Mouse (Mus musculus): ENCODE results near the gene Bag5. TPM values are rescaled to one million over a fixed set of nuclear protein-coding genes. Genes with fewer than 3 reads are reported as not detected.
A peak's percentile ranks its signal among the peaks of the same experiment; 100 is the strongest.

The Bag5 gene
- polyA plus RNA-seq (2014; fragmentation: Nextera tagmentation; extraction: Ambion mirVana) = 65.5 and 71.6 TPM in 2 replicates

- Histone ChIP-seq H3K9me3 (ENCODE audit: control insufficient read depth, low read length) (no peaks in the 10 kb centered on the region), H3K27me3 (ENCODE audit: control insufficient read depth, insufficient read depth, low read length) (no peaks in the 10 kb centered on the region), H3K27ac (peak within 1 kb of the TSS; percentile 89), H3K36me3 (replicated peaks; ENCODE audit: control insufficient read depth, insufficient read depth) (peaks cover 36% of the 10 kb centered on the region), H3K4me1 (replicated peaks; ENCODE audit: control insufficient read depth, insufficient read depth, low read length) (peaks cover 15% of the 10 kb centered on the region), H3K9ac (peak within 1 kb of the TSS; percentile 96), H3K4me2 (replicated peaks) (peak within 1 kb of the TSS; percentile 84), H3K4me3 (replicated peaks; ENCODE audit: low read length) (peak within 1 kb of the TSS; percentile 96)
- ATAC-seq (ENCODE audit: low FRiP score) (peak; percentile 94), DNase-seq (ENCODE audit: low spot score) (peak; percentile 93)
- WGBS = under 1% methylated on average over 80 of the region's 86 CpGs
These were observed at the start of gene Bag5, which contains the start of gene Apopt1 for GRCm38 (mm10) chr12:111713004-111713651. Gene Bag5, minus strand, starts transcription at chr12:111713257. Gene Apopt1, plus strand, starts transcription at chr12:111713261.

GRCm38 (mm10) chr12:111760306-111760908 is 47.4 kb upstream of the Bag5 start:
- H3K27me3 ChIP-seq (ENCODE audit: control insufficient read depth, insufficient read depth, low read length) = no peaks in the 10 kb centered on the region
- H3K27ac ChIP-seq = no peak overlapping the region
- ATAC-seq (ENCODE audit: low FRiP score) (no peak), DNase-seq (ENCODE audit: low spot score) (no peak)
- H3K4me3 ChIP-seq (replicated peaks; ENCODE audit: low read length) = peak overlapping the region; percentile 96
- H3K9me3 ChIP-seq (ENCODE audit: control insufficient read depth, low read length) = no peaks in the 10 kb centered on the region
- peak overlapping the region; percentile 100 for H3K4me2 ChIP-seq (replicated peaks)
- H3K9ac ChIP-seq = peak overlapping the region; percentile 87
- 0 out of 2 replicates have a peak, but pooled peaks cover 8% of the 10 kb centered on the region for H3K36me3 ChIP-seq (replicated peaks; ENCODE audit: control insufficient read depth, insufficient read depth)
- peaks cover 33% of the 10 kb centered on the region for H3K4me1 ChIP-seq (replicated peaks; ENCODE audit: control insufficient read depth, insufficient read depth, low read length)
- WGBS = 61% methylated on average over 7 of the region's 7 CpGs

GRCm38 (mm10) chr12:111759176-111760061 is 46.4 kb upstream of the Bag5 start:
- H3K27ac ChIP-seq = peak overlapping the region; percentile 98
- H3K4me2 ChIP-seq (replicated peaks) = peak overlapping the region; percentile 100
- no peaks in the 10 kb centered on the region for H3K9me3 ChIP-seq (ENCODE audit: control insufficient read depth, low read length)
- H3K4me3 ChIP-seq (replicated peaks; ENCODE audit: low read length) = peak overlapping the region; percentile 96
- ATAC-seq (ENCODE audit: low FRiP score) (peak; percentile 47), DNase-seq (ENCODE audit: low spot score) (peak; percentile 55)
- H3K9ac ChIP-seq = peak overlapping the region; percentile 87
- H3K36me3 ChIP-seq (replicated peaks; ENCODE audit: control insufficient read depth, insufficient read depth) = 0 out of 2 replicates have a peak, but pooled peaks cover 8% of the 10 kb centered on the region
- 1% methylated on average over 35 of the region's 35 CpGs for WGBS
- no peaks in the 10 kb centered on the region for H3K27me3 ChIP-seq (ENCODE audit: control insufficient read depth, insufficient read depth, low read length)
- peaks cover 33% of the 10 kb centered on the region for H3K4me1 ChIP-seq (replicated peaks; ENCODE audit: control insufficient read depth, insufficient read depth, low read length)

- WGBS = under 1% methylated on average over 83 of the region's 85 CpGs
- peak within 1 kb of the TSS; percentile 87 for H3K9ac ChIP-seq
- peak; percentile 87 for DNase-seq (ENCODE audit: low spot score)
- peak within 1 kb of the TSS; percentile 100 for H3K4me2 ChIP-seq (replicated peaks)
- H3K36me3 ChIP-seq (replicated peaks; ENCODE audit: control insufficient read depth, insufficient read depth) = 0 out of 2 replicates have a peak, but pooled peaks cover 8% of the 10 kb centered on the region
- H3K4me1 ChIP-seq (replicated peaks; ENCODE audit: control insufficient read depth, insufficient read depth, low read length) = peaks cover 33% of the 10 kb centered on the region
- H3K9me3 ChIP-seq (ENCODE audit: control insufficient read depth, low read length) = no peaks in the 10 kb centered on the region
- no peaks in the 10 kb centered on the region for H3K27me3 ChIP-seq (ENCODE audit: control insufficient read depth, insufficient read depth, low read length)
- peak within 1 kb of the TSS; percentile 96 for H3K4me3 ChIP-seq (replicated peaks; ENCODE audit: low read length)
- ATAC-seq (ENCODE audit: low FRiP score) = peak; percentile 87
- peak within 1 kb of the TSS; percentile 98 for H3K27ac ChIP-seq
These were observed 45.5 kb upstream of the Bag5 start, which contains the start of gene Klc1 for GRCm38 (mm10) chr12:111758381-111759175. Gene Klc1, plus strand, starts transcription at chr12:111758849.

- H3K4me3 ChIP-seq (replicated peaks; ENCODE audit: low read length) = peak overlapping the region; percentile 96
- 0 out of 2 replicates have a peak, but pooled peaks cover 2% of the 10 kb centered on the region for H3K36me3 ChIP-seq (replicated peaks; ENCODE audit: control insufficient read depth, insufficient read depth)
- ATAC-seq (ENCODE audit: low FRiP score) = no peak
- H3K9me3 ChIP-seq (ENCODE audit: control insufficient read depth, low read length) = no peaks in the 10 kb centered on the region
- H3K4me1 ChIP-seq (replicated peaks; ENCODE audit: control insufficient read depth, insufficient read depth, low read length) = peaks cover 33% of the 10 kb centered on the region
- peak overlapping the region; percentile 98 for H3K27ac ChIP-seq
- H3K27me3 ChIP-seq (ENCODE audit: control insufficient read depth, insufficient read depth, low read length) = no peaks in the 10 kb centered on the region
- no peak for DNase-seq (ENCODE audit: low spot score)
- H3K9ac ChIP-seq = peak overlapping the region; percentile 87
- peak overlapping the region; percentile 100 for H3K4me2 ChIP-seq (replicated peaks)
- WGBS = 47% methylated on average over 10 of the region's 10 CpGs
These were observed 44.7 kb upstream of the Bag5 start for GRCm38 (mm10) chr12:111757561-111758325.

GRCm38 (mm10) chr12:111756698-111757082 is 43.6 kb upstream of the Bag5 start:
- Histone ChIP-seq H3K4me1 (replicated peaks; ENCODE audit: control insufficient read depth, insufficient read depth, low read length) (peaks cover 27% of the 10 kb centered on the region), H3K36me3 (replicated peaks; ENCODE audit: control insufficient read depth, insufficient read depth) (no peaks in the 10 kb centered on the region), H3K27ac (no peak overlapping the region), H3K27me3 (ENCODE audit: control insufficient read depth, insufficient read depth, low read length) (no peaks in the 10 kb centered on the region), H3K4me2 (replicated peaks) (no peak overlapping the region), H3K9me3 (ENCODE audit: control insufficient read depth, low read length) (no peaks in the 10 kb centered on the region), H3K4me3 (replicated peaks; ENCODE audit: low read length) (no peak overlapping the region), H3K9ac (no peak overlapping the region)
- ATAC-seq (ENCODE audit: low FRiP score) (no peak), DNase-seq (ENCODE audit: low spot score) (no peak)
- WGBS = 52% methylated on average over 5 of the region's 5 CpGs

GRCm38 (mm10) chr12:111756082-111756697 is 43.1 kb upstream of the Bag5 start:
- Histone ChIP-seq H3K4me1 (replicated peaks; ENCODE audit: control insufficient read depth, insufficient read depth, low read length) (peaks cover 22% of the 10 kb centered on the region), H3K27me3 (ENCODE audit: control insufficient read depth, insufficient read depth, low read length) (no peaks in the 10 kb centered on the region), H3K4me3 (replicated peaks; ENCODE audit: low read length) (no peak overlapping the region), H3K4me2 (replicated peaks) (no peak overlapping the region), H3K9me3 (ENCODE audit: control insufficient read depth, low read length) (no peaks in the 10 kb centered on the region), H3K27ac (no peak overlapping the region), H3K36me3 (replicated peaks; ENCODE audit: control insufficient read depth, insufficient read depth) (no peaks in the 10 kb centered on the region), H3K9ac (no peak overlapping the region)
- DNase-seq (ENCODE audit: low spot score) = no peak
- ATAC-seq (ENCODE audit: low FRiP score) = no peak
- 66% methylated on average over 4 of the region's 4 CpGs for WGBS

GRCm38 (mm10) chr12:111755231-111755630 is 42.2 kb upstream of the Bag5 start:
- H3K36me3 ChIP-seq (replicated peaks; ENCODE audit: control insufficient read depth, insufficient read depth) = no peaks in the 10 kb centered on the region
- H3K4me3 ChIP-seq (replicated peaks; ENCODE audit: low read length) = no peak overlapping the region
- peaks cover 13% of the 10 kb centered on the region for H3K4me1 ChIP-seq (replicated peaks; ENCODE audit: control insufficient read depth, insufficient read depth, low read length)
- H3K27me3 ChIP-seq (ENCODE audit: control insufficient read depth, insufficient read depth, low read length) = no peaks in the 10 kb centered on the region
- no peak overlapping the region for H3K9ac ChIP-seq
- no peak for DNase-seq (ENCODE audit: low spot score)
- no peaks in the 10 kb centered on the region for H3K9me3 ChIP-seq (ENCODE audit: control insufficient read depth, low read length)
- no peak overlapping the region for H3K27ac ChIP-seq
- ATAC-seq (ENCODE audit: low FRiP score) = no peak
- H3K4me2 ChIP-seq (replicated peaks) = no peak overlapping the region
- 65% methylated on average over 2 of the region's 2 CpGs for WGBS

All from hindbrain, embryonic 14.5 days (tissue).